Mouse (Mus musculus) MEL-GATA-1-ER (cell line): Measurements from ENCODE around the gene Kctd15.

Experiments used
- DNase-seq: peaks from one replicate; pipeline ENCODE4 v3.0.0-alpha.2; 2012; ENCODE audit warnings: low read depth; ENCODE audit errors: extremely low read depth

Gene Kctd15

GRCm38 (mm10) chr7:34656632-34657031 is at the start of gene Kctd15:
Gene Kctd15, minus strand, starts transcription at chr7:34656732.
- DNase-seq, result no peak

- DNase-seq, result no peak
Observed at GRCm38 (mm10) chr7:34704401-34704800, 47.9 kb upstream of the Kctd15 start.

- DNase-seq, result no peak
Observed at GRCm38 (mm10) chr7:34703437-34703836, 46.9 kb upstream of the Kctd15 start.

GRCm38 (mm10) chr7:34702718-34703351 is 46.3 kb upstream of the Kctd15 start:
- DNase-seq, result no peak

- no peak for DNase-seq
Observed at GRCm38 (mm10) chr7:34699888-34700287, 43.4 kb upstream of the Kctd15 start.

- DNase-seq, result no peak
Observed at GRCm38 (mm10) chr7:34698221-34698620, 41.7 kb upstream of the Kctd15 start.

- DNase-seq, result no peak
Observed at GRCm38 (mm10) chr7:34696086-34696485, 39.6 kb upstream of the Kctd15 start.

GRCm38 (mm10) chr7:34694898-34695297 is 38.4 kb upstream of the Kctd15 start:
- DNase-seq, result no peak

- DNase-seq, result no peak
Observed at GRCm38 (mm10) chr7:34693916-34694315, 37.4 kb upstream of the Kctd15 start.

GRCm38 (mm10) chr7:34693072-34693471 is 36.5 kb upstream of the Kctd15 start:
- no peak for DNase-seq

GRCm38 (mm10) chr7:34690111-34690510 is 33.6 kb upstream of the Kctd15 start:
- no peak for DNase-seq

- no peak for DNase-seq
Observed at GRCm38 (mm10) chr7:34689028-34689427, 32.5 kb upstream of the Kctd15 start.

GRCm38 (mm10) chr7:34685801-34686200 is 29.3 kb upstream of the Kctd15 start:
- DNase-seq, result no peak

- no peak for DNase-seq
Observed at GRCm38 (mm10) chr7:34685176-34685575, 28.6 kb upstream of the Kctd15 start.

- DNase-seq, result no peak
Observed at GRCm38 (mm10) chr7:34680771-34681421, 24.4 kb upstream of the Kctd15 start.

- no peak for DNase-seq
Observed at GRCm38 (mm10) chr7:34679886-34680285, 23.4 kb upstream of the Kctd15 start.

- no peak for DNase-seq
Observed at GRCm38 (mm10) chr7:34675831-34676514, 19.4 kb upstream of the Kctd15 start.

- DNase-seq, result no peak
Observed at GRCm38 (mm10) chr7:34675120-34675790, 18.7 kb upstream of the Kctd15 start.

- no peak for DNase-seq
Observed at GRCm38 (mm10) chr7:34672916-34673315, 16.4 kb upstream of the Kctd15 start.

- DNase-seq, result no peak
Observed at GRCm38 (mm10) chr7:34671911-34672310, 15.4 kb upstream of the Kctd15 start.

GRCm38 (mm10) chr7:34670778-34671177 is 14.2 kb upstream of the Kctd15 start:
- no peak for DNase-seq

- no peak for DNase-seq
Observed at GRCm38 (mm10) chr7:34669336-34669735, 12.8 kb upstream of the Kctd15 start.
